Mouse (Mus musculus) CH12.LX (cell line): ENCODE measurements around the gene Intu. TPM values are rescaled to one million over a fixed set of nuclear protein-coding genes. Genes with fewer than 3 reads are reported as not detected.

Experiments
- DNase-seq: peaks from one replicate; pipeline ENCODE4 v3.0.0-alpha.2; 2013; ENCODE audit errors: extremely low read depth
- H3K27ac ChIP-seq: 2 replicates; pipeline ENCODE4 v1.5.1; 2012; ENCODE audit warnings: low read depth, mild to moderate bottlenecking, control low read depth, moderate library complexity; ENCODE audit not compliant: insufficient read depth
- H3K27me3 ChIP-seq: replicated peaks from 2 replicates; pipeline ENCODE3; 2012; ENCODE audit warnings: inconsistent platforms
- H3K36me3 ChIP-seq, 2 experiments: replicated peaks in 1 of 2; 2 replicates each; pipeline versions ENCODE3 to v1.6.1; 2012; ENCODE audit warnings: inconsistent platforms in 1 of 2, low read length in 1 of 2, mild to moderate bottlenecking in 1 of 2, mixed read lengths in 1 of 2, moderate library complexity in 1 of 2; ENCODE audit not compliant: control insufficient read depth in 1 of 2, insufficient read depth in 1 of 2
- H3K4me1 ChIP-seq, 2 experiments: 2 replicates each; pipeline ENCODE4 v1.6.1; 2012; ENCODE audit warnings: inconsistent platforms in 1 of 2, moderate library complexity in 1 of 2; ENCODE audit not compliant: insufficient read depth in 2 of 2, control insufficient read depth in 1 of 2
- H3K4me2 ChIP-seq: 2 replicates; pipeline ENCODE4 v1.6.1; 2012; ENCODE audit warnings: low read depth, mild to moderate bottlenecking, control low read depth; ENCODE audit not compliant: poor library complexity, insufficient read depth, severe bottlenecking
- H3K4me3 ChIP-seq, 3 experiments: fragments of 150-350 bp in 1 of 3; sonication (generic) in 1 of 3; replicated peaks in 1 of 3; 2 replicates each; pipeline versions ENCODE3 to v1.5.1; 2011 to 2012; ENCODE audit warnings: low read depth in 2 of 3, low read length in 2 of 3, mild to moderate bottlenecking in 2 of 3, moderate library complexity in 2 of 3, control low read depth in 1 of 3, improper control_type of control experiment in 1 of 3, inconsistent platforms in 1 of 3, mixed read lengths in 1 of 3; ENCODE audit not compliant: poor library complexity in 1 of 3
- H3K79me2 ChIP-seq: replicated peaks from 2 replicates; pipeline ENCODE4 v1.6.1; 2012; ENCODE audit warnings: mild to moderate bottlenecking, moderate library complexity; ENCODE audit not compliant: control insufficient read depth, poor library complexity, insufficient read depth, severe bottlenecking; ENCODE audit errors: extremely low read depth
- H3K9ac ChIP-seq: 2 replicates; pipeline ENCODE4 v1.6.1; 2012; ENCODE audit warnings: low read depth, mild to moderate bottlenecking, control low read depth, moderate library complexity; ENCODE audit not compliant: insufficient read depth
- H3K9me3 ChIP-seq: replicated peaks from 2 replicates; pipeline ENCODE3; 2012; ENCODE audit warnings: low read length, inconsistent platforms, mixed read lengths
- BHLHE40 ChIP-seq: IDR thresholded peaks from 2 replicates; pipeline ENCODE4 v1.6.1; 2011; ENCODE audit warnings: mild to moderate bottlenecking, low read depth, low read length, improper control_type of control experiment
- CHD2 ChIP-seq: IDR thresholded peaks from 2 replicates; pipeline ENCODE4 v1.6.1; 2011; ENCODE audit warnings: low read length, improper control_type of control experiment
- ELF1 ChIP-seq: IDR thresholded peaks from 2 replicates; pipeline ENCODE4 v1.6.1; 2014; ENCODE audit warnings: low read depth, mild to moderate bottlenecking, inconsistent platforms, low read length, improper control_type of control experiment
- EP300 ChIP-seq: IDR thresholded peaks from 2 replicates; pipeline ENCODE4 v1.6.1; 2011; ENCODE audit warnings: low read length, improper control_type of control experiment
- GABPA ChIP-seq: IDR thresholded peaks from 2 replicates; pipeline ENCODE4 v1.6.1; 2012; ENCODE audit warnings: low read depth, low read length, improper control_type of control experiment, inconsistent platforms; ENCODE audit not compliant: insufficient replicate concordance
- IRF4 ChIP-seq: IDR thresholded peaks from 2 replicates; pipeline ENCODE4 v1.6.1; 2014; ENCODE audit warnings: low read depth, mild to moderate bottlenecking, inconsistent platforms, low read length, improper control_type of control experiment
- JUND ChIP-seq: conservative IDR thresholded peaks from 2 replicates; pipeline ENCODE4 v1.6.1; 2011; ENCODE audit warnings: low read depth, low read length, improper control_type of control experiment
- MAX ChIP-seq: IDR thresholded peaks from 2 replicates; pipeline ENCODE4 v1.6.1; 2011; ENCODE audit warnings: low read length, improper control_type of control experiment
- MXI1 ChIP-seq: IDR thresholded peaks from 2 replicates; pipeline ENCODE4 v1.6.1; 2011; ENCODE audit warnings: mild to moderate bottlenecking, low read depth, low read length, improper control_type of control experiment
- NELFE ChIP-seq: IDR thresholded peaks from 2 replicates; pipeline ENCODE4 v1.6.1; 2011; ENCODE audit warnings: low read depth, low read length, improper control_type of control experiment
- RCOR1 ChIP-seq: conservative IDR thresholded peaks from 2 replicates; pipeline ENCODE4 v1.6.1; 2012; ENCODE audit warnings: low read depth, mild to moderate bottlenecking, inconsistent platforms, low read length, improper control_type of control experiment
- SMC3 ChIP-seq: IDR thresholded peaks from 2 replicates; pipeline ENCODE4 v1.6.1; 2011; ENCODE audit warnings: low read depth, low read length, improper control_type of control experiment
- TCF12 ChIP-seq: IDR thresholded peaks from 2 replicates; pipeline ENCODE4 v1.6.1; 2014; ENCODE audit warnings: low read depth, mild to moderate bottlenecking, inconsistent platforms, low read length, improper control_type of control experiment
- ZC3H11A ChIP-seq: IDR thresholded peaks from 2 replicates; pipeline ENCODE4 v1.6.1; 2012; ENCODE audit warnings: low read depth, mild to moderate bottlenecking, inconsistent platforms, low read length, improper control_type of control experiment
- ZKSCAN1 ChIP-seq: IDR thresholded peaks from 2 replicates; pipeline ENCODE4 v1.6.1; 2012; ENCODE audit warnings: low read depth, inconsistent platforms, low read length, improper control_type of control experiment, borderline replicate concordance
- dilution Hi-C: fragments of 300-500 bp; cut with MboI; formaldehyde crosslinking; loops from 2 replicates; pipeline ENCODE4 v1.14.3; 2020; ENCODE audit warnings: low sequenced_read_pairs; ENCODE audit not compliant: extremely low pct_unique_long_range_greater_than_20kb, extremely low pct_ligation_motif_present
- in situ Hi-C: fragments of 300-500 bp; cut with MboI; formaldehyde crosslinking; loops from 3 replicates; pipeline ENCODE4 v1.14.3; 2019; ENCODE audit warnings: low sequenced_read_pairs, low pct_ligation_motif_present, low pct_unique_long_range_greater_than_20kb, mixed read lengths
- polyA plus RNA-seq: library from polyadenylated mRNA; unstranded; fragments of >175 nt; gene quantifications from 2 replicates; pipeline ENCODE4 v1.2.1, GENCODE M21; 2012; ENCODE audit warnings: low read depth; ENCODE audit not compliant: insufficient read length
- total RNA-seq, 2 experiments: library from RNA; depleted of rRNA; stranded (reverse); fragments of 300-350 nt in 1 of 2; fragments of >200 nt in 1 of 2; gene quantifications; 2 replicates each; pipeline ENCODE4 v1.2.3; 2012 to 2014

The Intu gene
- total and polyA plus RNA-seq, 3 experiments = not detected

DNA sequence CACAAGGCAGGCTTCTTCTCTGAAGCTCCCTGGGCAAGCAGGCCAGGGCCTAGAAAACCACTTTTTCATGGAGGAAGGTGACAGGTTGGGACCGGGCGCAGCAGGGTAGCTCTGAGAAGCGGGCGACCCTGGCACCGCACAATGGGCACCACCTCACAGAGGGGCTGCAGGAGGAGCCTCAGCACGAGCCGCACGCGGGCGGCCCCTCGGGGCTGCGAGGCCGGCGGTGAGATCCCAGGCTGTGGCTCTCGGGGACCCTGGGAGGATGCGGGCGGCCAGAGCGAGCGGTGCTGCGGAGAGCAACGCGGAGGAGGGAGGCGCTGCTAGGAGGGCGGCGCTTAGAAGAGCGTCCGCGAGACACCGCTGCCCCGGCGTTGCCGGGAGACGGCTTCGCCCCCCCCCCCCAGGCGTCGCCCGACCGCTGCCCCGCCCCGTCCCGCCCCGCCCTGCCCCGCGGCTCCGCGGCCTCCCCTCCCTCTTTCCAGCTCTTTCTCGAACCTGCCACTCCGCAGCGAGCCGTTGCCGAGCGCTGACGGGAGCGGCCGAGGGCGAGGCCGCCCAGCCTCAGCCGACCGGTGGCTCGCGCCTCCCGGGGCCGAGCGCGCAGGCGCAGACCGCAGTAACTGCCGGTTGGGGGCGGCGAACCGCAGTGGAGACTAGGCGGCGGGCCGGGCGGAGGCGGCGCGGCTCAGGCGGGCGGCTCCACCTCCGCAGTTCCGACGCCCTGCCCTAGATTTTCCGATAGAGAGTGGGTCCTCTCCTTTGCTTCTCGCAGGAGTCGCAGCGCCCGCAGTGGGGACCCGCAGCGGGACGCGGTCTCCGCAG lies 214.0 kb downstream of the Intu start (continued):
- no peak for TF ChIP-seq IRF4
- TF ChIP-seq ZC3H11A = no peak
- TF ChIP-seq ZKSCAN1 = no peak
- peak; percentile 33; the same call in 1 of the 2 replicates for TF ChIP-seq NELFE
- no peak for TF ChIP-seq MXI1
- TF ChIP-seq BHLHE40 = 0 out of 2 replicates have a peak, but pooled peaks have one; percentile 20
- TF ChIP-seq JUND = no peak
- TF ChIP-seq SMC3 = no peak
- no peak for TF ChIP-seq GABPA
- no peak for TF ChIP-seq ELF1
- TF ChIP-seq TCF12 = 0 out of 2 replicates have a peak, but pooled peaks have one; percentile 6
- no peak for TF ChIP-seq CHD2
- no peak for TF ChIP-seq EP300
- TF ChIP-seq, all 38 proteins: peak for 6

DNA sequence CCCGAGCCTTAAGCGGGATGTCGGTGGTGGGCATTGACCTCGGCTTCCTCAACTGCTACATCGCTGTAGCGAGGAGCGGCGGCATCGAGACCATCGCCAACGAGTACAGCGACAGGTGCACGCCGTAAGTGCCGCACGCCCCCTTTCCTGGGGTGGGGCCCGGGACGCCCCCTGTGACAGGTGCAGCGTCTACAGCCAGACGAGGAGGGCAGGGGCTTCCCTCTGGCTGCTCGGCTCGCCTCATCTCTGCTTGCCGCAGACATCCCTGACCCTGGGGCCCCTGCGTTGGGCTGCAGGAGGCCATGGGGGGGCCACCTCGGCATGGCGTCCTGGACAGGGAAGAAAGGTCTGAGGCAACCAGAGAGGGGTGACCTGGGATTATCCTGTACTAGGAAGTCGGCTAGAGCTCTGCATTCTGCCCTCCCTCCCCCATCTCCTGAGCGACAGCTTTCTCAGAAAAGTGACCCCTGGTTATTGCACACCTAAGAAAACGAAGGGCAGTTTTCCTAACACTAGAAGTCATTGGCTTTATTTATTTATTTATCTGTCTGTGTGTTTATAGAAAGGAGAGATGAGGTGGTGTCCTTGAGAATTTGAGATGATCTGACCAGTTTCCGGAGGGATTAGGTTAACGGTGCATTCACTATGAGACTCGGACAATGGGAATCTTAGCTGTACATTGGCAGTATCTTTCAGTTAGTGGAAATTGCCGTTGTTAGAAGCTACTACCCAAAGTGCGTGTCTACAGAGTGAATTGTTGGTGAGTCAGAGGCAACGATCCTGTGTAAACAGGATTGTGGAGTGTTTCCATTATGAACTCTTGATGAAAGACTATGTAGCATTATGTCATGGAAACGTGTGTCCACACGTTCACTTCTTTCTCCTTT lies 214.8 kb downstream of the Intu start:
- H3K27me3 ChIP-seq = peaks cover 15% of the 10 kb centered on the region
- H3K9ac ChIP-seq = peak overlapping the region; percentile 59
- no peaks in the 10 kb centered on the region for H3K9me3 ChIP-seq
- peak overlapping the region; percentile 52 to 96 (median 69) for H3K4me3 ChIP-seq
- dilution Hi-C loops = no loop called here
- H3K36me3 ChIP-seq = no peaks in the 10 kb centered on the region
- in situ Hi-C loops = no loop called here
- peak; percentile 45 for DNase-seq
- H3K79me2 ChIP-seq = no peaks in the 10 kb centered on the region
- H3K27ac ChIP-seq = peak overlapping the region; percentile 71
- peaks cover 0 to 13% of the 10 kb centered on the region in 2 experiments; a peak in 2 of 4 replicates for H3K4me1 ChIP-seq
- peak overlapping the region; percentile 94 for H3K4me2 ChIP-seq
- TF ChIP-seq TCF12 (peak; percentile 18; the same call in 1 of the 2 replicates), MAX (peak; percentile 20; the same call in 1 of the 2 replicates), MXI1 (peak; percentile 49), ZC3H11A (no peak), RCOR1 (0 out of 2 replicates have a peak, but pooled peaks have one; percentile 6), IRF4 (no peak)

Other genes with a start within 250 kb of the Intu start
- not detected in 2 replicates for gene Slc25a31, start 177.6 kb downstream of the Intu start, total RNA-seq (2012; rRNA removed)
- not detected in 2 replicates for gene Slc25a31, start 177.6 kb downstream of the Intu start, total RNA-seq (2014; rRNA removed)
- not detected in 2 replicates for gene Slc25a31, start 177.6 kb downstream of the Intu start, polyA plus RNA-seq
- gene Hspa4l, start 213.2 kb downstream of the Intu start, total RNA-seq (2012; rRNA removed) = 4.4 and 5.3 TPM in 2 replicates
- gene Hspa4l, start 213.2 kb downstream of the Intu start, total RNA-seq (2014; rRNA removed) = 1.7 and 2.1 TPM in 2 replicates
- 2.3 and 3.8 TPM in 2 replicates for gene Hspa4l, start 213.2 kb downstream of the Intu start, polyA plus RNA-seq